Mouse (Mus musculus) MEL (cell line): ENCODE measurements around the gene Tpbpb. TPM values are rescaled to one million over a fixed set of nuclear protein-coding genes. Genes with fewer than 3 reads are reported as not detected.

Source experiments
- DNase-seq: peaks from one replicate; pipeline ENCODE4 v3.0.0; 2011; ENCODE audit warnings: low read depth, low spot score
- H3K27ac ChIP-seq: 2 replicates; pipeline ENCODE4 v1.5.1; 2012; ENCODE audit warnings: low read depth, mild to moderate bottlenecking, control low read depth, low read length, moderate library complexity; ENCODE audit not compliant: control insufficient read depth
- H3K27me3 ChIP-seq, 2 experiments: fragments of 150-350 bp in 1 of 2; sonication (generic) in 1 of 2; 2 replicates each; pipeline ENCODE4 v1.6.1; 2012; ENCODE audit warnings: low read length in 2 of 2, mild to moderate bottlenecking in 2 of 2, improper control_type of control experiment in 1 of 2, moderate library complexity in 1 of 2; ENCODE audit not compliant: insufficient read depth in 2 of 2, control insufficient read depth in 1 of 2
- H3K36me3 ChIP-seq, 2 experiments: 2 replicates each; pipeline ENCODE4 v1.6.1; 2012 to 2014; ENCODE audit warnings: low read length in 2 of 2, improper control_type of control experiment in 1 of 2, inconsistent platforms in 1 of 2, mild to moderate bottlenecking in 1 of 2; ENCODE audit not compliant: insufficient read depth in 2 of 2, control insufficient read depth in 1 of 2
- H3K4me1 ChIP-seq, 2 experiments: fragments of 150-350 bp in 1 of 2; sonication (generic) in 1 of 2; 2 replicates each; pipeline ENCODE4 v1.6.1; 2012; ENCODE audit warnings: low read length in 2 of 2, improper control_type of control experiment in 1 of 2, mild to moderate bottlenecking in 1 of 2; ENCODE audit not compliant: insufficient read depth in 2 of 2, control insufficient read depth in 1 of 2
- H3K4me3 ChIP-seq, 2 experiments: fragments of 150-350 bp in 1 of 2; sonication (generic) in 1 of 2; 2 replicates each; pipeline ENCODE4 v1.5.1; 2012; ENCODE audit warnings: low read depth in 2 of 2, low read length in 2 of 2, mild to moderate bottlenecking in 2 of 2, moderate library complexity in 2 of 2, control low read depth in 1 of 2, improper control_type of control experiment in 1 of 2; ENCODE audit not compliant: control insufficient read depth in 1 of 2, insufficient read depth in 1 of 2
- H3K79me2 ChIP-seq: 2 replicates; pipeline ENCODE4 v1.6.1; 2012; ENCODE audit warnings: mild to moderate bottlenecking, low read length, moderate library complexity; ENCODE audit not compliant: control insufficient read depth, poor library complexity, insufficient read depth
- H3K9ac ChIP-seq: 2 replicates; pipeline ENCODE4 v1.6.1; 2012; ENCODE audit warnings: low read depth, mild to moderate bottlenecking, control low read depth, low read length, moderate library complexity; ENCODE audit not compliant: control insufficient read depth, poor library complexity, severe bottlenecking
- H3K9me3 ChIP-seq: fragments of 150-350 bp; sonication (generic); replicated peaks from 2 replicates; pipeline ENCODE4 v1.6.1; 2012; ENCODE audit warnings: mild to moderate bottlenecking, low read length, improper control_type of control experiment, moderate library complexity; ENCODE audit not compliant: insufficient read depth
- ETS1 ChIP-seq: IDR thresholded peaks from 2 replicates; pipeline ENCODE4 v1.6.1; 2012; ENCODE audit warnings: low read depth, mild to moderate bottlenecking, inconsistent platforms, low read length, improper control_type of control experiment, moderate library complexity
- UBTF ChIP-seq: IDR thresholded peaks from 2 replicates; pipeline ENCODE4 v1.6.1; 2012; ENCODE audit warnings: low read depth, mild to moderate bottlenecking, inconsistent platforms, low read length, improper control_type of control experiment, moderate library complexity, borderline replicate concordance; ENCODE audit not compliant: insufficient read depth
- USF2 ChIP-seq, 2 experiments: IDR thresholded peaks; 2 replicates each; pipeline ENCODE4 v1.6.1; 2011 to 2012; ENCODE audit warnings: improper control_type of control experiment in 2 of 2, low read length in 2 of 2, borderline replicate concordance in 1 of 2, inconsistent platforms in 1 of 2, low read depth in 1 of 2, mild to moderate bottlenecking in 1 of 2; ENCODE audit not compliant: insufficient read depth in 1 of 2
- ZC3H11A ChIP-seq: IDR thresholded peaks from 2 replicates; pipeline ENCODE4 v1.6.1; 2012; ENCODE audit warnings: low read depth, mild to moderate bottlenecking, inconsistent platforms, low read length, improper control_type of control experiment
- ZKSCAN1 ChIP-seq: IDR thresholded peaks from 2 replicates; pipeline ENCODE4 v1.6.1; 2012; ENCODE audit warnings: low read depth, mild to moderate bottlenecking, inconsistent platforms, low read length, improper control_type of control experiment, moderate library complexity
- ZNF384 ChIP-seq: IDR thresholded peaks from 2 replicates; pipeline ENCODE4 v1.6.1; 2012; ENCODE audit warnings: low read depth, mild to moderate bottlenecking, inconsistent platforms, low read length, improper control_type of control experiment
- polyA plus RNA-seq, 2 experiments: library from polyadenylated mRNA; stranded (reverse) in 1 of 2; unstranded in 1 of 2; fragments of >175 nt in 1 of 2; fragments of >200 nt in 1 of 2; gene quantifications; 2 replicates each; pipeline versions ENCODE4 v1.2.1 to v1.2.4; 2012; ENCODE audit warnings: low replicate concordance in 2 of 2, low read depth in 1 of 2; ENCODE audit not compliant: insufficient read length in 2 of 2, insufficient read depth in 1 of 2, missing spikeins in 1 of 2
- total RNA-seq: library from RNA; depleted of rRNA; stranded (reverse); fragments of 300-350 nt; gene quantifications from 2 replicates; pipeline ENCODE4 v1.2.3, GENCODE M21; 2012; rRNA removed

Gene Tpbpb
- total and polyA plus RNA-seq, 3 experiments: not detected

- no peak for TF ChIP-seq ZNF384
- TF ChIP-seq USF2 (IDR thresholded peaks at IDR 0.05; ENCODE audit: borderline replicate concordance in 1 of 2, insufficient read depth in 1 of 2, low read depth in 1 of 2, low read length in 2 of 2): no peak
- H3K27me3 ChIP-seq: no peaks in the 10 kb centered on the region
- DNase-seq: no peak
- H3K36me3 ChIP-seq: no peaks in the 10 kb centered on the region
- H3K4me3 ChIP-seq: no peak overlapping the region
- H3K27ac ChIP-seq: no peak overlapping the region
- no peaks in the 10 kb centered on the region for H3K9me3 ChIP-seq
- H3K79me2 ChIP-seq: no peaks in the 10 kb centered on the region
- no peak overlapping the region for H3K9ac ChIP-seq
- H3K4me1 ChIP-seq: no peaks in the 10 kb centered on the region
Observed at GRCm38 (mm10) chr13:60892301-60892700, 12.4 kb downstream of the Tpbpb start.

- TF ChIP-seq UBTF: no peak
- TF ChIP-seq USF2 (IDR thresholded peaks at IDR 0.05; ENCODE audit: borderline replicate concordance in 1 of 2, insufficient read depth in 1 of 2, low read depth in 1 of 2, low read length in 2 of 2): no peak
- no peak for TF ChIP-seq ZKSCAN1
- no peak for TF ChIP-seq ZC3H11A
- TF ChIP-seq ETS1: no peak
- no peaks in the 10 kb centered on the region for H3K27me3 ChIP-seq
Observed at GRCm38 (mm10) chr13:60864281-60864680, 40.4 kb downstream of the Tpbpb start, which contains the start of gene 4930486L24Rik. Gene 4930486L24Rik (minus strand): TSS chr13:60864475.

More at GRCm38 (mm10) chr13:60864281-60864680, 40.4 kb downstream of the Tpbpb start, which contains the start of gene 4930486L24Rik:
- Histone ChIP-seq H3K79me2 (no peaks in the 10 kb centered on the region), H3K4me3 (no peak within 1 kb of the TSS), H3K9ac (no peak within 1 kb of the TSS), H3K36me3 (no peaks in the 10 kb centered on the region), H3K4me1 (no peaks in the 10 kb centered on the region), H3K27ac (no peak within 1 kb of the TSS), H3K9me3 (no peaks in the 10 kb centered on the region)
- no peak for DNase-seq

Other genes with a start within 250 kb of the Tpbpb start
- gene BC051665, start 118.5 kb downstream of the Tpbpb start, total RNA-seq: not detected in 2 replicates
- not detected for gene BC051665, start 118.5 kb downstream of the Tpbpb start, polyA plus RNA-seq
- gene Ctsll3, start 102.0 kb downstream of the Tpbpb start, total RNA-seq: not detected in 2 replicates
- gene Ctsll3, start 102.0 kb downstream of the Tpbpb start, polyA plus RNA-seq: not detected
- gene 4930486L24Rik, start 40.4 kb downstream of the Tpbpb start, total RNA-seq: not detected in 2 replicates
- gene 4930486L24Rik, start 40.4 kb downstream of the Tpbpb start, polyA plus RNA-seq: not detected
- gene Gm49392, start 8.0 kb downstream of the Tpbpb start, total RNA-seq: not detected in 2 replicates
- gene Gm49392, start 8.0 kb downstream of the Tpbpb start, polyA plus RNA-seq: not detected
- gene Ctla2b, start 7.4 kb downstream of the Tpbpb start, total RNA-seq: not detected in 2 replicates
- not detected for gene Ctla2b, start 7.4 kb downstream of the Tpbpb start, polyA plus RNA-seq
- gene Gm49393, start 30.7 kb upstream of the Tpbpb start, total RNA-seq: not detected in 2 replicates
- gene Gm49393, start 30.7 kb upstream of the Tpbpb start, polyA plus RNA-seq: not detected
- not detected in 2 replicates for gene Gm49391, start 31.7 kb upstream of the Tpbpb start, total RNA-seq
- not detected for gene Gm49391, start 31.7 kb upstream of the Tpbpb start, polyA plus RNA-seq
- gene Ctla2a, start 31.7 kb upstream of the Tpbpb start, total RNA-seq: 0.49 and 0.81 TPM in 2 replicates
- 1 to 10 TPM in 1 of 2 experiments, not detected in 1; 1.7 TPM for gene Ctla2a, start 31.7 kb upstream of the Tpbpb start, polyA plus RNA-seq
- gene Tpbpa, start 37.1 kb upstream of the Tpbpb start, total RNA-seq: not detected in 2 replicates
- not detected for gene Tpbpa, start 37.1 kb upstream of the Tpbpb start, polyA plus RNA-seq
- 0.20 and 0.46 TPM in 2 replicates for gene Ctsj, start 101.1 kb upstream of the Tpbpb start, total RNA-seq
- under 1 TPM in 1 of 2 experiments, not detected in 1; 0.18 TPM for gene Ctsj, start 101.1 kb upstream of the Tpbpb start, polyA plus RNA-seq
- gene Ctsq, start 135.8 kb upstream of the Tpbpb start, total RNA-seq: not detected in 2 replicates
- not detected for gene Ctsq, start 135.8 kb upstream of the Tpbpb start, polyA plus RNA-seq